In the genomic region with DNA sequence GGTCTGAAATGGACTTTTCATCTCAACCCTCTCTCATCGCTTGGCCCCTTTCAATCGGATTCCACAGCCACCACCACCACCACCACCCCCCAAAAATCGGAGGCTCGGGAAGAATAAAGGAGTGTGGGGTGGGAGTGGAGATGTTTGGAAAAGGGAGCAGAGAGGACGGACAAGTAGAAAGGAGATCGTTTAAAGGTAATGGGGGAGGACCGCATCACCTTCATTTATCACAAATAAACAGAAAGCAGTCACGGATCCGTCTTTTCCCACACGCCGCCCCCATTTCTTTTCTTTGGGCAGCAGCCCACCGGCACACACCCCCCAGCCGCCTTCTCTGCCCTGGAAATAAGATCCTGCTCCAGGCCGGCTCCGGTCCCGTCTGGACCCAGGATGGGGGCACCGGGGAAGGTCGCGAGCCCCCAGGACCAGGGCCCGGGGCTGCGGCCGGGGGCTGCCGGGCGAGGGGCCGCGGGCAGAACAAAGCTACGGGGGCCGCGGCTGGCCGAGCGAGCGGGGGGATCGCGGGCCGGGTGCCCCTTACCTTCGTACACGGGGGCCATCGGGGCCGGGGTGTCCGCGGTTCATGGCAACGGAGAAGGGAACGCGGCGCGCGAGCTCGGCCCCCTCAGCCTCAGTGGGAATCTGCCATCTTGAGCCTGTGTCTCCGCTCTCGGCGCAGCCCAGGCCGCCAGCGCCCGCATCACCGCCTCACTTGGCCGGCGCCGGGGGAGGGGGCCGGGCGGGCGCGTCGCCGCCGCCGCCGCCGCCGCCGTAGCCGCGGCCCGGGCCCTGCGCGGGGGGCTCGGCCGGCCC, we compare ENCODE assay signal across 8 mouse cellular contexts. TPM values are rescaled to one million over a fixed set of nuclear protein-coding genes. Genes with fewer than 3 reads are reported as not detected.
DNase-seq lines count a peak whose midpoint lies in the region; ATAC-seq and TF ChIP-seq lines count a peak whose summit lies in the region.

A gene (plus strand): TSS at position 147 of the 813 bp plus-strand sequence.

- no peaks in the 10 kb centered on the region for H3K9me3 ChIP-seq in ES-Bruce4 (replicated peaks; ENCODE audit: control insufficient read depth, insufficient read depth, low read length, poor library complexity, severe bottlenecking)
- H3K9me3 ChIP-seq in forebrain, embryonic 11.5 days (ENCODE audit: control insufficient read depth, low read length): no peaks in the 10 kb centered on the region
- no peaks in the 10 kb centered on the region for H3K9me3 ChIP-seq in lung, postnatal 0 days (ENCODE audit: low read length)

- peak within 1 kb of the TSS; percentile 92 for H3K4me3 ChIP-seq in ES-Bruce4 (ENCODE audit: low read depth, low read length)
- peak within 1 kb of the TSS; percentile 99 for H3K4me3 ChIP-seq in forebrain, embryonic 11.5 days (ENCODE audit: low read depth, low read length)
- peak within 1 kb of the TSS; percentile 99 for H3K4me3 ChIP-seq in lung, postnatal 0 days (ENCODE audit: low read depth, low read length)

- TF ChIP-seq CTCF in ES-Bruce4 (IDR thresholded peaks at IDR 0.05; ENCODE audit: low read depth, low read length): no peak
- no peak for TF ChIP-seq CTCF in lung, postnatal 0 days (IDR thresholded peaks at IDR 0.05)

- TF ChIP-seq POLR2A in ES-Bruce4 (IDR thresholded peaks at IDR 0.05; ENCODE audit: insufficient read depth, low read length): no peak

- peak within 1 kb of the TSS; percentile 97 for H3K9ac ChIP-seq in ES-Bruce4 (ENCODE audit: low read depth, poor library complexity, severe bottlenecking)
- H3K9ac ChIP-seq in forebrain, embryonic 11.5 days (ENCODE audit: low read length): peak within 1 kb of the TSS; percentile 99
- H3K9ac ChIP-seq in lung, postnatal 0 days (replicated peaks; ENCODE audit: low read depth): peak within 1 kb of the TSS; percentile 99

- peak; percentile 32 for DNase-seq in c-Kit-negative CD71-positive TER-119-positive erythroid progenitor cells, embryonic 14.5 days (ENCODE audit: low read depth, low spot score)
- DNase-seq in forebrain, embryonic 11.5 days (ENCODE audit: low spot score): peak; percentile 81
- peak; percentile 63 for DNase-seq in heart, postnatal 10 days
- peak; percentile 53 to 65 for DNase-seq in layer of hippocampus, postnatal 10 days (ENCODE audit: low spot score in 2 of 2)
- DNase-seq in lung, postnatal 0 days (ENCODE audit: low spot score): peak; percentile 67
- peak; percentile 68 for DNase-seq in retina, embryonic 14.5 days (ENCODE audit: low spot score)
- DNase-seq in thymus, postnatal 4 days: peak; percentile 66

- no peaks in the 10 kb centered on the region for H3K27me3 ChIP-seq in ES-Bruce4 (ENCODE audit: control insufficient read depth, insufficient read depth, low read length, poor library complexity, severe bottlenecking)
- H3K27me3 ChIP-seq in forebrain, embryonic 11.5 days (ENCODE audit: control insufficient read depth, insufficient read depth, low read length): no peaks in the 10 kb centered on the region
- no peaks in the 10 kb centered on the region for H3K27me3 ChIP-seq in lung, postnatal 0 days (replicated peaks; ENCODE audit: insufficient read depth, low read length)

- peak within 1 kb of the TSS; percentile 48 for H3K4me2 ChIP-seq in forebrain, embryonic 11.5 days (ENCODE audit: low read depth, low read length, severe bottlenecking)
- H3K4me2 ChIP-seq in lung, postnatal 0 days (replicated peaks; ENCODE audit: low read depth, low read length): peak within 1 kb of the TSS; percentile 76

- ATAC-seq in forebrain, embryonic 11.5 days (replicated peaks; ENCODE audit: low FRiP score): peak; percentile 7
- peak; percentile 74 for ATAC-seq in lung, postnatal 0 days

- no peaks in the 10 kb centered on the region for H3K36me3 ChIP-seq in ES-Bruce4 (ENCODE audit: control insufficient read depth, insufficient read depth, low read length, poor library complexity, severe bottlenecking)
- no peaks in the 10 kb centered on the region for H3K36me3 ChIP-seq in forebrain, embryonic 11.5 days (ENCODE audit: control insufficient read depth, insufficient read depth, low read length)
- no peaks in the 10 kb centered on the region for H3K36me3 ChIP-seq in lung, postnatal 0 days (ENCODE audit: insufficient read depth, low read length)

- H3K4me1 ChIP-seq in ES-Bruce4 (ENCODE audit: control insufficient read depth, insufficient read depth, low read length): no peaks in the 10 kb centered on the region
- peaks cover 19% of the 10 kb centered on the region for H3K4me1 ChIP-seq in forebrain, embryonic 11.5 days (replicated peaks; ENCODE audit: control insufficient read depth, insufficient read depth, low read length)
- peaks cover 7% of the 10 kb centered on the region; the same call in 1 of the 2 replicates for H3K4me1 ChIP-seq in lung, postnatal 0 days (ENCODE audit: insufficient read depth, low read depth, low read length)

- no peak within 1 kb of the TSS for H3K27ac ChIP-seq in ES-Bruce4 (ENCODE audit: insufficient read depth, low read length)
- peak within 1 kb of the TSS; percentile 93 for H3K27ac ChIP-seq in forebrain, embryonic 11.5 days (ENCODE audit: low read depth, low read length)
- H3K27ac ChIP-seq in lung, postnatal 0 days (ENCODE audit: low read length): peak within 1 kb of the TSS; percentile 98

- under 1% methylated on average over 55 of the region's 77 CpGs for WGBS in forebrain, embryonic 11.5 days
- 3% methylated on average over 41 of the region's 77 CpGs for WGBS in lung, postnatal 0 days

- no peak for TF ChIP-seq EP300 in ES-Bruce4 (IDR thresholded peaks at IDR 0.05; ENCODE audit: insufficient read depth, low read depth, low read length)
- no peak for TF ChIP-seq EP300 in lung, postnatal 0 days (IDR thresholded peaks at IDR 0.05)

- intact Hi-C loops in heart, postnatal 10 days (cut with DNase I): loop anchor here (2.0 to 10.0 kb wide), 4 partner anchors 37 to 341 kb away; a partner anchor contains a TSS

RNA-seq across cellular contexts. Expression of the gene that starts here (rescaled TPM):
- not detected in 2 replicates for polyA plus RNA-seq in ES-Bruce4 (2011; ENCODE audit: insufficient read depth, insufficient read length, low read depth, missing spikeins)
- polyA plus RNA-seq in forebrain, embryonic 11.5 days (2014; fragmentation: Nextera tagmentation; extraction: Ambion mirVana): 1.4 and 1.5 TPM in 2 replicates
- total RNA-seq in heart, postnatal 10 days (2021): 1 to 10 TPM; 1.0 to 1.4 TPM
- 1 to 10 TPM; 2.0 to 3.6 TPM for total RNA-seq in layer of hippocampus, postnatal 10 days (2021)
- polyA plus RNA-seq in lung, postnatal 0 days (2015; fragmentation: Nextera tagmentation; extraction: Ambion mirVana): 5.3 and 5.5 TPM in 2 replicates
